Mouse (Mus musculus): ENCODE data around the gene Arf3.

DNA sequence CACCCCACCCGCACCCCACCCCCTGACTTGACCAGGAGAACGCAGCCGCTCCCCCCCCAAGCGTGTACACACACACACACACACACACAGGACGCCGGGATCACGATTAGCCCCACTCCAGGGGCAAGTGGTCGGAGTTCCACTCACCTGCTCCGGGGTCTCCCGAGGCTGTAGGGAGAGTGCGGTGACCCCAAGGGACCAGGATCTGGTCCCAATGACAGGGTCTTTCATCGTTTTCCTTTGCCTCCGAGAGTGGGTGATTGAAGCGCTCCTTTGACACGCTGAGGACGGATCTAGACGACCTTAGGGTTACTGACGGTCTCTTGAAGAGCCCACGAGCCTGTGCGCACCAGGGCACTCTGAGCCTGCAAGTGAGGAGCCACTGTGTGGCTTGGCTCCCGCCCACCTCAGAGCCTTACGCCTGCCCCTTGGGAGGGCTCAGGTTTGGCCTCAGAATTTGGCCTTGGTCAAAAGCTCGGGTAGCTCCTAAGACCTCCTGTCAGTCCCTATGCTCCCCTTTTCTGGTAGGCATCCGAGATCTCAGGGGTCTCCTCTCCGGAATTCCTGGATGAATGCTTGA, 15.3 kb upstream of the Arf3 start:
- TF ChIP-seq EP300 (IDR thresholded peaks at IDR 0.05; ENCODE audit: low read depth) = no peak
- TF ChIP-seq CTCF (IDR thresholded peaks at IDR 0.05; ENCODE audit: low read depth) = no peak
